17 mouse cellular contexts compared by ENCODE assay signal in the genomic region with DNA sequence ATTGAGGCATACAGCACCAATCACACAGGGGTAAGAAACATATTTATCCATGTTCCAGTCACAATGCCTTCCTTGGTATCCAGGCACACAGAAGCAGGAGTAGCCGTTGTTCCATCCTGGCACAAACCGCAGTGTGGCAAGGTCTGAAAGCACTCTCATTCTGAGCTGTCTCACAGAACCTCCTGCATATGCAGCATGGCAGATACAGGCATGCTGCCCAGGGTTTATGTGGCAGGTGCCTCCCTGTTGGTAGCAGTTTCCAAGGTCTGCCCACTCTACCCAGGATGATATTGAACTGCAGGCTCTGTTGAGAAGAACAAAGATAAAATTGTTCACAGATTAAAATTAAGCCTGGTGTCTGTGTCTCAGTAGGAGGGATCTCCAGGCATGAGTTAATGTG. TPM values are rescaled to one million over a fixed set of nuclear protein-coding genes. Genes with fewer than 3 reads are reported as not detected.
DNase-seq lines count a peak whose midpoint lies in the region; ATAC-seq lines count a peak whose summit lies in the region.
"Had no signal": no experiment of that assay in that cellular context is flagged by ENCODE, and none has a peak within 500 bp of the region (broad histone marks: within the 10 kb centered on the region; RNA-seq: fewer than 3 reads in every experiment).

No protein-coding gene starts in this region.

- H3K4me3 ChIP-seq in limb, embryonic 10.5 days = no peak overlapping the region
- H3K4me3 ChIP-seq: embryonic facial prominence, embryonic 15.5 days had no signal

- H3K36me3 ChIP-seq in limb, embryonic 10.5 days = no peaks in the 10 kb centered on the region
- H3K36me3 ChIP-seq: embryonic facial prominence, embryonic 15.5 days had no signal

- no peak for ATAC-seq in erythroblast, adult 5-6 weeks (replicated peaks; ENCODE audit: low FRiP score, poor library complexity, severe bottlenecking)

- no peaks in the 10 kb centered on the region for H3K9me3 ChIP-seq in limb, embryonic 10.5 days (replicated peaks)
- H3K9me3 ChIP-seq: embryonic facial prominence, embryonic 15.5 days had no signal

- intact Hi-C loops in heart, postnatal 14 days (cut with DNase I) = no loop called here
- intact Hi-C loops in left cerebral cortex, postnatal 14 days (cut with DNase I) = no loop called here

- no peak overlapping the region for H3K27ac ChIP-seq in limb, embryonic 10.5 days
- H3K27ac ChIP-seq: embryonic facial prominence, embryonic 15.5 days; macrophage had no signal

- no peaks in the 10 kb centered on the region for H3K4me1 ChIP-seq in limb, embryonic 10.5 days
- H3K4me1 ChIP-seq: embryonic facial prominence, embryonic 15.5 days had no signal

- 96% methylated on average over 2 of the region's 2 CpGs for WGBS in limb, embryonic 10.5 days

- peak; percentile 53 to 63 for DNase-seq in cerebellum, postnatal 14 days
- no peak for DNase-seq in cerebellum, adult 9-10 months
- DNase-seq in heart, adult 11 months = peak; percentile 50
- no peak for DNase-seq in heart, postnatal 14 days
- peak; percentile 73 for DNase-seq in brain, adult 2 months (ENCODE audit: low read depth, low spot score)
- DNase-seq in left cerebral cortex, postnatal 14 days (ENCODE audit: low spot score in 2 of 2) = peak; percentile 7 to 35
- DNase-seq in limb, embryonic 10.5 days (ENCODE audit: low spot score) = no peak
- DNase-seq: adrenal gland, postnatal 36 days; kidney, adult 8-10 months; kidney, postnatal 36 days; liver; lung, embryonic 14.5 days had no signal

- no peaks in the 10 kb centered on the region for H3K27me3 ChIP-seq in limb, embryonic 10.5 days (ENCODE audit: low read depth, poor library complexity, severe bottlenecking)
- H3K27me3 ChIP-seq: CH12.LX; embryonic facial prominence, embryonic 15.5 days had no signal

RNA-seq across cellular contexts. Expression of gene Ces2a, which starts 24.4 kb away (rescaled TPM):
- total RNA-seq in heart, postnatal 14 days (2021) = not detected
- total RNA-seq in left cerebral cortex, postnatal 14 days (2021) = not detected
- not detected in 2 replicates for polyA plus RNA-seq in limb, embryonic 10.5 days (2016; fragmentation: Nextera tagmentation; extraction: Ambion mirVana)
- total RNA-seq in erythroblast, adult 5-6 weeks (2015; ENCODE audit: low replicate concordance) = not detected in 2 replicates
- not detected in 2 replicates for total RNA-seq in erythroblast, adult 5-6 weeks (2017; ENCODE audit: low replicate concordance)
- total RNA-seq: adrenal gland, postnatal 36 days; CH12.LX; neutrophil, adult 5-6 weeks had no signal
- polyA plus RNA-seq: embryonic facial prominence, embryonic 15.5 days; lung, embryonic 14.5 days; macrophage had no signal

Comparison
In these comparisons a context has a peak if more than half of its experiments do, and no peak if none do; other contexts are left out.
1. DNase-seq: peak in cerebellum, postnatal 14 days (2 of 2), heart, adult 11 months (single experiment), brain, adult 2 months (single experiment) and left cerebral cortex, postnatal 14 days (2 of 2); none in cerebellum, adult 9-10 months (single experiment), heart, postnatal 14 days (0 of 2) and limb, embryonic 10.5 days (single experiment).